Mouse (Mus musculus): ENCODE measurements around the gene Upf1.
A peak's percentile ranks its signal among the peaks of the same experiment; 100 is the strongest.

The Upf1 gene

DNA sequence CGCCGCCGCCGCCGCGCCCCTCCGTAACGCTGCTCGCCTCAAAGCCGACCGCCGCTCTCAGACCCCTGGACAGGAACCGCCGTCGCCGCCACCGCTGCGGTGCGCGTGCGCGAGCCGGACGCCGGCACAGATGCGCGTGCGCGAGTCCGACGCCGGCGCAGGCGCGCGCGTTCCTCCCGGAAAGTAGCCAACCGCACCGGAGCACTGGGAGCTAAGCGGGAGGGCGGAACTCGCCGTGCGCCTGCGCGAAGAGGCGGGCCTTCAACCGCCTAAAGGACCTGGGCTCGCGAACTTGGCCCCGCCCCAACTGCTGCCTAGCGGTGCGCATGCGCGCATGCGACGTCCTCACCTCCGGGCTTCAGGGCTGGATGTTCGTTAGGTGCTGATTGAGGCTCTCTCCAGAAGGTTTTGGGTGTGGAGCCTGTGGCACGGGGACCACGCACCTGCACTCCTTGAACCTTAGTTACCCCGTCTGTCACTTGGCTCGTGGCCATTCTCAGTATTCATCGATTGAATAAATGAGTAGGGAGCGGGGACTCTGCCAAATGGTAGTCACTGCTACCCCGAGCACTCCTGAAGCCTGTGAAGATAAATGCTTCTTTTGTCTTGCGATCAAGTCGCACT is at the start of gene Upf1:
TSS of gene Upf1 (minus strand) at position 85 of the 624 bp plus-strand sequence.
- DNase-seq (ENCODE audit: low spot score) = peak; percentile 100

DNA sequence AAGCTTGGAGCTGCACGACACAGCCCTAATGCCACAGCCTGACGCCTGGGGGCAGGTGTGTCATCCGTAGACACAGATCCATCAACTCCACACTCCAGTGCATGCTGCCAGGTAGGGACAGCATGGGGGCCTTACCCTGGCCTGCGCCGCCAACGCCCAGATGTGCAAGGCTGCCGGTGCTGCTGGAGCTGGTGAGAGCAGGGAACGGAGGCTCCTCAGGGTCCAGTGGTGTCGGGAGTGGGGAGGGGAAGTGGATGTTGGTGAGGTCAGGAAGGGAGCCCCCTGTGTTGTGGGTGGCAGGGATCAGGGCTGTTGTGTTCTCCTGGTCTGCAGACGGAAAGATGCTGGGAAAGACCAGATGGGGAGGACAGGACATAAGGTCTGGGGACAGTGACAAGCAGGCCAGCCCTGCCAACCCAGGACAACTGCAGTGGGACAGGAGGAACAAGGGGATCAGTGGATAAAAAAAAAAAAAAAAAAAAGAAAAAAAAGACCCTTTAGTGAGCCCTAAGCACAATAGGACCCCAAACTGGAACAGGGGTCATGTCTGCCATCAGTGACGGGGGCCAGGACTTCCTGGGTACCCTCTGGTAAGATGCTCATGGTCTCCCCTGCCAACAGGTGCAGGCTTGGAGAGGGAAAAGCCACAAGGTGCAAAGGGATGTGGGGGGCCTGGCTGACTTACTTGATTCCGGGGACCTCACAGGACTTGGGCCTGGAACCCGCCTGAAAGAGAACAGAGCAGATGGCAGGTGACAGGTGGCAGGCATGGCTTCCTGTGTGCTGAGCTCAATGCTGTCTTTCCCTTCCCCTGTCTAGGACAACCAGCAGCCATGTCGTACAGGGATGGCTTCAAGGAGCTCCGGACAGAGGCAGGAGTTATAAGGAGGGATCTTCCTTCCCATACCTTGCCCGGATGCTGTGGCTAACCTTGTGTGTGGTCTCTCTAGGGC is 44.8 kb upstream of the Upf1 start:
- DNase-seq (ENCODE audit: low spot score) = no peak

DNA sequence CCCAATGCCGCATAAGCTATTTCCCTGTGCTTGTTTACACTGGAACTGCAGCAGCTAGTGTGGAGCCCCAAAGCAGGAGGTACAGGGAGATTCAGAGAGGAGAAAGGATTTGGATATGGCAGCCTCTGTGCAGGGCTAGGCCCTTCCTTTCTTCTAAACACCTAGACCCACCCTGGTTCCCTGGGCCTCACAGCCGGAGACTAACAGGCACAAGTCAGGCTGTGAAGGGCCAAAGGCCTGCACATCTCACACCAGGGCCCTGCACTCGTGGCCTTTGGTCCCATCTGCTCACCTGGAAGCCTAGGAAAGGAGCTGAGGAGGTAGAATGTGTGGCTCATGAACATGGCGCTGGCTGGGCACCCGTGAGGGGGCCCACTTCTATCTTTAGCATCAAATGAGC is 43.1 kb upstream of the Upf1 start:
- DNase-seq (ENCODE audit: low spot score) = no peak

DNA sequence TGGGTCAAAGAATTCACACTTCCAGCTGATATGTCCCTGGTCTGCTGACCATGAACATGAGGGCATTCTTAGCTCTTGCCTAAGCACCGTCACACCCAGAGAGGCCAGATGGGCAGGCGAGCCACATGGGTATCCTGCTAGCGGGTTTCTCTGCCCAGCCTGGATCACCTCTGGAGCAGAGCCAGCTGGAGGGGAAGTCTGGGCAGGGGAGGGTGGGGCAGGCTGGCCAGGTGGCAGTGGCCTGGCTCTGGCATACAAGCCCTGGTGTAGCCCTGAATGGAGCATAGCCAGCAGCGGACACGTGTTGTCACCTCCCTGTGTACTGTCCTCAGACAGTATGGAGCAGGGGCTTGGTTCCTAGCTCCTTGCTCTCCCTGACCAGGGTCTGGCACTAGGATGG is 42.6 kb upstream of the Upf1 start:
- DNase-seq (ENCODE audit: low spot score) = no peak

DNA sequence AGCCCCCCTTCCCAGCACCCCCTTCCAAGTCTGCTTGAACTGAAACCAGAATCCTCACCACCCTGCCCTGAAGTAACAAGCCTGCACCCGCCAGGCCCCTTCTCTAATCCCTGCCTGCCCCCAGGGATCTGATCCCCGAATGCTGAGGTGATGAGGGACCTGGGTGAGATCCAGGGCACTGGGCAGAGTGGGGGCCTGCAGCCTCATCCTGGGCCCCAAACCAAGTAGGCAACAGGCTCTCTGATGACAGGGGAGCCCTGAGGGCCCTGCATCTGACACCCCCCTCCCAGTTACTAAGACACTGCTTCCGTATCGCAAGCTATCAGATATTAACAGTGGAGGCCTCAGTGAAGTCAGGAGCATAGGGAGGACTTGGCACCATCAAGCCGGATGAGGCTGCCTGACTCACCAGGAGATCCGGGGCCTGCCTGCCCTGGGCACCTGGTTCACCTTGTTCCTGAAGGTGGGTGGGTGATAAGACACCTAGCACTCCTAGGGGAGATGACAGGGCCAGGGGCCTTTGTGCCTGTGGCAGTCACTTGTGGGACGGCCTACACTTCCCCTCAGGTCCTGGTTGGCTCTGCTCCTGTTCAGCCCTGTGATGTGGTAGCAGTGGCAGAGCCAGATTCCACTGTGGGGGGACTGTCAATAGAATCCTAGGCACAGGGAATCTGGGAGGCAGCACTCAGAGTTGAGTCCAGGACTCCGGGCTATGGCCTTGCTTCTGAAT is 41.4 kb upstream of the Upf1 start:
- DNase-seq (ENCODE audit: low spot score) = no peak

DNA sequence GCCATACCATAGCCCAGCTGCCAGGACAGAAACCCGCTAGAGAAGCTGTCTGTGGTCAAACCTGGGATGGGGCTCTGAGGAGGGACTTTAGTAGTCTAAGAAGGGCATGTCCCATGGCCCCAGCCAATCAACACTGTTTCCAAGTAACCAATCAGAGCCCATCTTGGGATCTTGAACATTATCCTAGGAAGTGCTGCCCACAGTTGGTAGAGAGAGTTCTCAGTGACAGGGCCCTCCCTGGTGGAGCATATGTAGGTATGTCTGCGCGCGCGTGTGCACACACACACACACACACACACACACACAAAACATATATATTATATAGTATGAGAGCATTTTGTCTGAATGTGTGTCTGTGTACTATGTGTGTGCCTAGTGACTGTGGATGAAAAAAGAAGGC is 40.0 kb upstream of the Upf1 start:
- no peak for DNase-seq (ENCODE audit: low spot score)

DNA sequence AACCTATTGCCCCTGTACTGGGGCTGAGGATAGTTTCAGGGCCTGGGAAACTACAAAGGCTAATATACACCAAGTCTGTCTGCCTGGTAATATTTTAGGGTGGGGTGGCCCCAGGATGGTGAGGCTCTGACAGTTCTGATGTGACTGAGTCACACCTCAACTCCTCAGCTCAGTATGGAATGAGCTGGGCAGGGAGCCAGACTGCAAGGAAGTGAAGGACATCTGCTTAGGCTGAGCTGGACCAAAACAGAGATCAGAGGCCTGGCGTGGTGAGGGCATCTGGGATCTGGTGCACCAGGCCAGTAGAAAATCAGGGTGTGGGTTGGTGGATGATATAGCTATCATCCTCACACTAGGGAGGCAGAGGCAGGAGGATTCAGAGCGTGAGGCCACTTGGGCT is 36.6 kb upstream of the Upf1 start:
- no peak for DNase-seq (ENCODE audit: low spot score)

DNA sequence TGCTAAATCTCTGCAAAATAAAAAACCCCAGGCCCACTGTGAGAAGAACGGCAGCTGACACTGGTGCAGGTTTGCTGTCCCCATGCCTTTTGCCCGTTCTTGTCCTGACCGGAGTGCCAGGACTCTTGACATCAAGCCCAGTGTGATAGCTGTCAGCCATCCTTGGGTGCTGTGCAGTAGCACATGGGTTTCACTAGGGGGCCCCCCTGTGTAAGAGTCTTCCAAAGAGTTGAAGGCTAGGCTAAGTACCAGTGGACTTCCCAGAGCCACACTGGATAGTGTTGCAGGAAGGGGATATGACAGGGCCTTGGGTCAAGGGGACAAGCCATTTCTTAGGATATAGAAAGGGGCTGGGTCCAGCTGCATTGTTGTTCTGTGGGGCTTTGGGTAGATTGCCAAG is 30.2 kb upstream of the Upf1 start:
- DNase-seq (ENCODE audit: low spot score) = peak; percentile 77

DNA sequence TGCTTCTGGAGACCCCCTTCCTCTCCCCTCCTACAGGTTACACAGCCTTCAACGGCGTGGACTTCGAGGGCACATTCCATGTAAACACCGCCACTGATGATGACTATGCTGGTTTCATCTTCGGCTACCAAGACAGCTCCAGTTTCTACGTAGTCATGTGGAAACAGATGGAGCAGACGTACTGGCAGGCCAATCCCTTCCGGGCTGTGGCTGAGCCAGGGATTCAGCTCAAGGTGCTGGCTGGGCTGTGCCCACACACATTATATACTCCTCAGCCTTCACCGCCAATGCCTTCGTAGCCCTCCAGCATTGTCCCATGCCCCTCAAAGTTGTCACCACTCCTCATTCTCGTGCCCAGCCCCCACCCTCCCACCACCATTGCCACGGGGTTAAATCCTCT is 27.0 kb upstream of the Upf1 start:
- no peak for DNase-seq (ENCODE audit: low spot score)

DNA sequence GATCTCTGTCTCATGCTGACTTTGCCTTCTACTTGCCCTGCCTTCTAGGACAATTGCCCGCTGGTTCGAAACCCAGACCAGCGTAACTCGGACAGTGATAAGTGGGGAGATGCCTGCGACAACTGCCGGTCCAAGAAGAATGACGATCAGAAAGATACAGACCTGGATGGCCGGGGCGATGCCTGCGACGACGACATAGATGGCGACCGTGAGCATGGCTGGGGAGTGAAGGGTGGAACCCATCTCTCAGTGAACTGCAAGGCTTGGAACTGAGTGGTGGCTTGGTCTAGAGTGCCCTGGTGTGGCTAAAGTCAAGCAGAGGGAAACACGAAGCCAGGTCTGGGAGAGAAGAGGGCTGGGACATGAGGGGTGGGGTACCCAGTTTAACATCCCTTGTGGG is 24.0 kb upstream of the Upf1 start:
- DNase-seq (ENCODE audit: low spot score) = no peak

DNA sequence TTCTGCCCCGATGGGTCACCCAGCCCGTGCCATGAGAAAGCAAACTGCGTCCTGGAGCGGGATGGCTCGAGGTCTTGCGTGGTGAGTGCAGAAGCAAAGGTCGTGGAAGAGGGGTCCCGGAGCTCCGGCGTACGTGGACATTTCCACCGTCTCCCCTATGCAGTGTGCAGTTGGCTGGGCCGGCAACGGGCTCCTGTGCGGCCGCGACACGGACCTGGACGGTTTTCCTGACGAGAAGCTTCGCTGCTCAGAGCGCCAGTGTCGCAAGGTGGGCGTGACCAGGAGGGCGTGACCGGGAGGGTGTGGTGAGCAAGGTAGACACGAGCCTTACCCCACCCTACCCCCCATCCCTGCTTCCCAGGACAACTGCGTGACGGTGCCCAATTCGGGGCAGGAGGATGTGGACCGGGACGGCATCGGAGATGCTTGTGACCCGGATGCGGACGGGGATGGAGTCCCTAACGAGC is 23.2 kb upstream of the Upf1 start:
- DNase-seq (ENCODE audit: low spot score) = peak; percentile 65

DNA sequence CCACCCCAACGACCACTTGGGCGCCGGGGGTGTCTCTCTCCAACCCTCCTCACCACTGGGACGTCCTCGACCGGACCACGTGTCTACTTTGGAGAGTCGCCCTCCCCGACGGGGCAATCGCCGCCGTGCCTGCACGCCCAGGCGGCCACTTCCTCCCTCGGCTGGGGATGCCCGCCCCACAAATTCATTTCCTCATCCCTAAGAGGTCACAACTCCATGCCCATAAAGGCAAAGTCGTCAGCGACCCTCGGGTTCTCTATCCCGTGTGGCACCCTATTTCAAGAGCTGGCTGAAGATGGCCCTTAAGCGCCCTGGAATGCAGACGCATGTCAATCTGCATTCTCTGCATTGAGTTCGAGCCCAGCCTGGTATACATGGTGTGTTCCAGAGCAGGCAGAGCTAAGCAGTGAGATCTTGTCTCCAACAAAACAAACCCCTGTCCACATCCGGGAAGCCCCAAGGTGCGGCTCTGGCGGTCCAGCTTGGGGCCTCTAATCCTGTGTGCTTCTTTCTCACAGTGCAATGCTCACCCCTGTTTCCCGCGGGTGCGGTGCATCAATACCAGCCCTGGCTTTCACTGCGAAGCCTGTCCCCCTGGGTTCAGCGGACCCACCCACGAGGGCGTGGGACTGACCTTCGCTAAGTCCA is 22.3 kb upstream of the Upf1 start:
- no peak for DNase-seq (ENCODE audit: low spot score)

DNA sequence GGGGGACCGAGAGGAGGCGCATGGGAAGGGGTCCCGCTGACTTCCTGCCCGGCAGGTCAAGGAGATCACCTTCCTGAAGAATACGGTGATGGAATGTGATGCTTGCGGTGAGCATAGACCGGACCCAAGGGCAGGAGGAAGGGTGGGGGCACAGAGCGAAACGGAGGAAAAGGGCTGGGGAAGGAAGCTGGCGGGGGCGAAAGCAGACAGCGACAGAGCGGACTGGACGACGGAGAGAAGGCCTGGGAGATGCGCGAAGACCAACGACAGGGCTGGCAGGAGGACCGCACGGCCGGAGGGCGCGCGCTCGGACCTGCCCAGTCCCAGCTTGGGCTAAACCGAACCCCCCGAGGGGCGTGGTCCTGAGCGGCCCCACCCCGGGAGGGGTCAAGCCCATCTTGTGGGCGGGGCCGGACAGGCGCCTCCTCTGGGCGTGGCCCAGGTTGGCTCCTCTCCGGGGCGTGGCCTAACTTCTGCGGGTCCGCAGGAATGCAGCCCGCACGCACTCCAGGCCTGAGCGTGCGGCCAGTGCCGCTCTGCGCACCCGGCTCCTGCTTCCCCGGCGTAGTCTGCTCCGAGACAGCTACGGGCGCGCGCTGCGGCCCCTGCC is 21.3 kb upstream of the Upf1 start:
- DNase-seq (ENCODE audit: low spot score) = peak; percentile 93

DNA sequence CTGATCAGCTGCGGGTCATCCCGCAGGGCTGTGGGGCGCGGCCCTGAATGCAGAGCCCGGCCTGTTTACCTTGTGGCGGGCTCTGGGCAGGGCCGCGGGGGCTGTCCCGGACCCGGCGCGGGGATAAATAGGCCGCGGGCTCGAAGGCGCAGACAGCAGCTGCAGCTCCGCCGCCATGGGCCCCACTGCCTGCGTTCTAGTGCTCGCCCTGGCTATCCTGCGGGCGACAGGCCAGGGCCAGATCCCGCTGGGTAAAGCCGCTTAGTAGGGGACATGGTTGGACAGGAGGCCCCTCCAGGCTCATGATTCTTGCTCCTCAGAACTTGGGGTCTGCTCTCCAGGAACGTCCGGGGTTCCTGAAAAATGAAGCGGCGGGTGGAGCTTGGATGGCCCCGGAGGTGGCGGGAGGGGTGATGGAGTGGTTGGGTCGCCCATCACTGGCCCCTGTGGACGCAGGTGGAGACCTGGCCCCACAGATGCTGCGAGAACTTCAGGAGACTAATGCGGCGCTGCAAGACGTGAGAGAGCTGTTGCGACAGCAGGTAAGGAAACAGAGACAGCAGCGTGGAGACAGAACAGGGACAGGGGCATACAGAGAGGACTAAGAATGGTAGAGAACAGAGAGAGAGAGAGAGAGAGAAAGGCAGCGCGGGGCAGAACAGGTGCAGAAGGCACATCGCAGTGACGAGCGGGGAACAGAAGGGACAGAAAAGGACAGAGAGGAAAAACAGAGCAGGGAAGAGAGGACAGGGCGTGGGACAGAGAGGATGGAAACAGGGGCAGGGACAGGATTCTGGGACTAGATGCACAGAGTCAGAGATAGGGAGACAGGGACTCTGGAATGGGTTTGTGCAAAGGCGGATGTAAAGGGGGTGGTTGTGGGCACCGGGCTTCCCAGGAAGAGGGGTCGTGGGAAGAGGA is 20.6 kb upstream of the Upf1 start, which contains the start of gene Comp:
TSS of gene Comp (plus strand) at position 162 of the 921 bp plus-strand sequence.
- DNase-seq (ENCODE audit: low spot score) = no peak

DNA sequence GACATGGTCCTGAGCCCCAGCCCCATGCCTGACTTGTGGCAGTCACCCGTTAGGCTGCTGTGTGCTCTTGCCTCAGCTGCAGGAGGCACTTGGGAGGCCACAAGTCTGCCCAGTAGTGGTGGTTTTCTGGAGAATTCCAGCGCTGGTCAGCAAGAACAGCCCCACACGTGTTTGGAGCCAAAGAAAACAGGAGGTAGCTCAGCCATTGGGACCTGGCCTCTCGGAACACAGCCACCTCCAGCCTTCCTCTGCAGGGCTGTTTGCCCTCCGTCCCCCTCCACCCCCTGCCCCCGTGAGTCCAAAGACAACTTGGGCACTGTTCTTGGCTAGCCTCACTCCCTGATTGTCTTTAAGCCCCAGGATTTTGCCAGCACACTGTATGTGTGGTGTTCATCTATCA is 18.9 kb upstream of the Upf1 start:
- DNase-seq (ENCODE audit: low spot score) = no peak

DNA sequence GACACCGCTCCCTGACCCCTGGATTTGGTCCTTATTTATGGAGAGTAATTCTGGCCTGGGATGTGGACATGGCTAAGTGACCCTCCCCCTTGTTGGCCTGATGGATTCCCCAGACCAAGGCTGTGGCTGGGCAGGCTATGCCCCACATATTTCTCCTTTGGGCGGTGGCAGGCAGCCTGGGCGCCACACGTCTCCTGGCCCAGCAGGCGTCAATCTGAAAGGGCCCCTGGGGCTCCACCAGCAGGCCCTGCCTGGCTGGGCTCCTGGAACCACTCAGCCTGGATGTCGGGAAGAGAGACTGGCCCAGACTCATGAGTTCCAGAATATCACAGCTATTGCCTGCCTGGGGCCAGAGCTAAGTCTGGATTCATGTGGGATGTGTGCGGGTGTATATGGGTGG is 17.4 kb upstream of the Upf1 start:
- no peak for DNase-seq (ENCODE audit: low spot score)

DNA sequence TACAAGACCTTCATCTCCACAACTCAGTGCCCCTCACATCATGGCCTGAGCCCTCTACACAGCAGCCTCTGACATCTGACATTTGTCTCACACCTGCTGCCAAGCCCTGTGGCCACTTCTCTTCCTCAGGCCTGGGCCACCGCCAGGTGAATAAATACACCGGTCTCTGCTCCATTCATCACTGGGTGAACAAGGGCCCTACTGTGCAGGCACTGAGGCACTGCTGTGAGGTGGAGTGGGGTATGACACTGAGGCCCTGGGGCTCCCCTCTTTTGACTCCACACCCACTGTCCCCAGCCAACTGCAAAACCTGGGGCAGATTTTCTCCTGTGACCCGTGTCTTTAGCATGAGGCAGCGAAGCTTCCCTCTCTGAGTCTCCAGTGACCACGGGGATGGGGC is 13.5 kb upstream of the Upf1 start:
- no peak for DNase-seq (ENCODE audit: low spot score)

DNA sequence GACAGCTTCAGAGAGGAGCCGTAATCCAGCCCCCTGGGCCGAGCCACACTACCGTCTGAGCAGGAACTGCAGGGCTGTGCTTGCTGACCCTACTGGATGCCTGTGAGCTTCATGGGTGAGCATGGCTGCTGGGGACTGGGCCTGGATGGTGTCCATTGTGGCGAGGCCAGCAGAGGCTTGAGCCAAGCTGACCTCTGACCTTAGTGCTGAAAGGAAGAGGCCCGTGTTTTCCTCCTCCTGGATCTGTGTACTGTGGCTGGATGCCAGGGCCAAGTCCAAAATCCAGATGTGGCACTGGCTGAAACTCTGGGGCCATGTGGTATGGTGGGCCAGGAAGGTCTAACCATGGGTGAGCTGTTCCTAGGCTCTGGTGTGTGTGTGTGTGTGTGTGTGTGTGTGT is 11.0 kb upstream of the Upf1 start:
- peak; percentile 62 for DNase-seq (ENCODE audit: low spot score)

DNA sequence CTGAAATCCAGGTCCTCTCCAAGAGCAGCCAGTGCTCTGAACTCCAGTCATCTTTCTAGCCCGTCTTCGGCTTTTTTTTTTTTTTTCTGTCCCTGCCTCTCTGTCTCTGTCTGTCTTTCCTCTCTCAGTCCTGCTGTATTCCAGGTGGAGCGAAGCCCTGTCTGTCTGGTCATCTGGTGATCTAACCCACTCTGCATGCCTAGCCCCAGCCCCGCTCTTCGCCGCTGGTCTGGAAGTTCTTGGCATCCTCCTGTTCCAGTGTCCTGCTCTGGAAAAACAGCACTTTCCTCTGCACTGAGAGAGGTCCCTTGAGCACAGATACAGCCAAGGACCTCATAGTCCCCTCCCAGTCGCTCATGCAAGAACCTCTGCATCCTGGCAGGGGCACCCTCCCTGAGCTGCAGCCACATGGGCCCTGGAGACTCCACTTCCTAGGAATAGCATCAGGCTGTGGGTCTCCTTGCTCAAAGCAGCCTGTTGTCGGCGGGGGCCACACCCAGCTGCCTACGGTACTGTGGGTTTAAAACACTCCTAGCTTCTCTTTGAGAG is 8.5 kb upstream of the Upf1 start:
- no peak for DNase-seq (ENCODE audit: low spot score)

DNA sequence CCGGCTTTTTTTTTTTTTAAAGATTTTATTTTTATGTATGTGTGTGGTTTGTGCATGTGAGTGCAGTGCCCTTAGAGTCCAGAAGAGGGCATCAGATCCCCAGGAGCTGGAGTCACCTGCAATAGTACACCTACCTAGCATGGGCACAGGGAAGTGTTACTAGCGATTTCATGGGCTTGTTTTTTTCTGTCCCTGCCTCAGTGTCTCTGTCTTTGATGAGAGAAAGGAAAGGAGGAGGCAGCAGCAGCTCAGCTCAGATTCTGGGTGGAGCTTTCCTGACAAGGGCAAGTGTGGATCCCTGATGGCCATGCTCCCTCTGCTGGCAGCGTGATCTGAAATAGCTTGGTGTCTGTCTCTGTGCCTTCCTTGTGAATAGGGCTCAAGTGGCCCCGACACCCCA is 7.7 kb upstream of the Upf1 start:
- peak; percentile 54 for DNase-seq (ENCODE audit: low spot score)

Measured in testis, postnatal 10 days (tissue).